Mouse (Mus musculus) hindbrain, postnatal 0 days (tissue): ENCODE measurements around the gene Pdia5. TPM values are rescaled to one million over a fixed set of nuclear protein-coding genes. Genes with fewer than 3 reads are reported as not detected.

Experiments used
- ATAC-seq: fragments of 200-750 bp; cut with Nextera tagmentation; 2 replicates; pipeline ENCODE4 v1.8.0; 2017; ENCODE audit warnings: mild to moderate bottlenecking, moderate TSS enrichment, moderate library complexity
- DNase-seq: peaks from one replicate; pipeline ENCODE4 v3.0.0-alpha.2; 2015; ENCODE audit warnings: low spot score
- H3K27ac ChIP-seq: fragments of 300-500 bp; sonication (generic); 2 replicates; pipeline ENCODE4 v1.5.1; 2014; ENCODE audit warnings: mild to moderate bottlenecking
- H3K27me3 ChIP-seq: fragments of 300-500 bp; sonication (generic); 2 replicates; pipeline ENCODE4 v1.6.1; 2014; ENCODE audit warnings: low read length, mixed read lengths; ENCODE audit not compliant: insufficient read depth
- H3K36me3 ChIP-seq: fragments of 300-500 bp; sonication (generic); 2 replicates; pipeline ENCODE4 v1.6.1; 2014; ENCODE audit warnings: low read length, mixed read lengths; ENCODE audit not compliant: insufficient read depth
- H3K4me1 ChIP-seq: fragments of 300-500 bp; sonication (generic); 2 replicates; pipeline ENCODE4 v1.6.1; 2014; ENCODE audit warnings: antibody characterized with exemption, low read length, mixed read lengths; ENCODE audit not compliant: insufficient read depth
- H3K4me2 ChIP-seq: fragments of 300-500 bp; sonication (generic); 2 replicates; pipeline ENCODE4 v1.6.1; 2014; ENCODE audit warnings: low read depth, mild to moderate bottlenecking, low read length, moderate library complexity, mixed read lengths
- H3K4me3 ChIP-seq: fragments of 300-500 bp; sonication (generic); 2 replicates; pipeline ENCODE4 v1.5.1; 2014; ENCODE audit warnings: low read length
- H3K9ac ChIP-seq: fragments of 300-500 bp; sonication (generic); replicated peaks from 2 replicates; pipeline ENCODE4 v1.6.1; 2014; ENCODE audit warnings: mild to moderate bottlenecking, low read length, moderate library complexity, mixed read lengths
- H3K9me3 ChIP-seq: fragments of 300-500 bp; sonication (generic); 2 replicates; pipeline ENCODE4 v1.6.1; 2016; ENCODE audit warnings: low read length, mixed read lengths
- CTCF ChIP-seq: IDR thresholded peaks from 2 replicates; pipeline ENCODE4 v1.5.1; 2016; ENCODE audit warnings: antibody characterized with exemption, control low read depth, low read depth
- WGBS: fragments of 180-500 bp; shearing (Covaris S2); extraction: QIAGEN DNeasy Blood & Tissue Kit; methylation state at CpG from one replicate; pipeline ENCODE4 v1.1.7; 2014; 5-methylcytosine and 5-hydroxymethylcytosine counted together
- polyA plus RNA-seq: library from polyadenylated mRNA; unstranded; fragments of >200 nt; fragmentation: Nextera tagmentation; extraction: Ambion mirVana; gene quantifications from 2 replicates; pipeline ENCODE4 v1.2.1, GENCODE M21; 2015
- total RNA-seq: library from RNA; depleted of rRNA; stranded (reverse); fragments of >200 nt; gene quantifications from 2 replicates; pipeline ENCODE4 v1.2.3, GENCODE M21; 2014

Pdia5 gene
- total and polyA plus RNA-seq, 2 experiments from 2014 or later, result 1.4 to 9.1 TPM

DNA sequence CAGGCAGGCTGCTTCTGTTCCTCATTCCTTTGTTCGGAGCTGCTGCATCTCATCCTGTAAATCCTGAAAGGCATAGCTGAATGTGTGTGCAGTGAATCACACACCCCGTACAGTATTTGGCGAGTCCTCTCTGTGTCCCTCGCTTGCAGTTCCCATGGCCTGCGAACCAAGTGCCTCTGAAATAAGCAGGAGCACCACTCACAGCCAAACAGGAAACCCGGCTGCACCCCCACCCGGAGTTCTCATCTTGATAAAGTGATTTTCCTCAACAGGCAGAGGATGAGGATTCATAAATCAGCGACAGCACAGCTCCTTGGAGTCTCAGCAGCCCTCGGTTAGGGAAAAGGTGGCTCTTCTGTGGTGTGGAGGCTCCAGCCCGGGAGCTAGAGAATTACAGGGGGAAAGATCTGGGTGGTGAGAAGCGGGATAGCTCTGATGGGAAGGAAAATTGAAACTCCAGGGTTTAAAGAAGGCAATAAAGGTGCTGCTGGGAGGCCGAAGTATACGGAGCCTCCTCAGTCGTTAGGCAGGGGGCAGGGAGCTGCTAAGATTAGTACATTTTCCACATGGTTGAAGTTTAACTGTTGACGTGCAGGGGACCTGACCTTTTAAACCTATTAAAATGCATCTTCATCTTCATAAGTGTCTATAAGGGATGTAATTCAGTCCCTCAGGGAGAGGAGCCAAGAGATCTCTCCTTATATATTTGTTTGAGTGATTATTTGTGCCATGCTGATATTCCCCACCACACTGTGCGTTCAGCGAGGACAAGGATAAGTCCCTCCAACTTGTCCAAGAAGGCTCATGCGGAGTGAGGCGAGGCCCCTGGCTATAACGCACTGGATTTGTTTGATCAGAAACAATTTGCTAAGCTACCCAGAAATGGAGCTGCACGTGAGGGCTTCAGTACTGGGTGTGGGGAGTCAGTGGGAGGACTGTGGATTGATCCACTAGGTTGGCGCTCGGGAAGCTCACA is 27.6 kb upstream of the Pdia5 start:
- no peak overlapping the region for H3K4me2 ChIP-seq
- no peaks in the 10 kb centered on the region for H3K36me3 ChIP-seq
- no peak overlapping the region for H3K27ac ChIP-seq
- no peak for ATAC-seq
- no peak overlapping the region for H3K9ac ChIP-seq
- no peak for TF ChIP-seq CTCF
- no peaks in the 10 kb centered on the region for H3K4me1 ChIP-seq
- H3K9me3 ChIP-seq, result no peaks in the 10 kb centered on the region
- no peaks in the 10 kb centered on the region for H3K27me3 ChIP-seq
- no peak overlapping the region for H3K4me3 ChIP-seq
- WGBS, result 58% methylated on average over 23 of the region's 23 CpGs
- no peak for DNase-seq

DNA sequence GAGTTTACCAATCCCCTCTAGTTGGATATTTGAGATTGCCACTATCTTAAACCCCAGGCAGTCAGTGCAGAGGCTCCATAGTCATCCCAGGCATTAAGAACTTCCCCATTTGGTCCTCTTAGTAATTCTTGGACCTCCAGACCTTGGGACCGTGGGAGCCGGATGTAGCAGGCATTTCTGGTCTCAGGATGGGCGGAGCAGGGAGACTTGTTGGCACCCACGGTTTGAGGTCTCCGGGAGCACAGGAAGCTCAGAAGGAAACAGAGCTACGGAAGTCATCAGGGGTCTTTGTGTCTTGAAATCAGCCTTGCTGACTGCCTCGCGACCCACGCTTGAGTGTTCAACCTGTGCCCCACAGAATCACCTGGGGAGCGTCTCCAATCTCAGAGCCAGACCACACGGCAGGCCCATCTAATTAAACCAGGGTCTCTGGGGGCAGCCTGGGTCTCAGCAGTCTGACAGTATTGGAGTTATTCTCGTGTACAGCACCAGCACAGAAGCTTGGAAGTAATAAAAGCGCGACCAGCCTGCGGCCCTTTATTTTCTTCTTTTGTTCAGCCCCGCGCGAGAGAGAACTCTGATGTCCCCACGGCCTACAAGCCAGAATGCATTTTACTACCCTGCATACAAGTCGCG is 25.4 kb upstream of the Pdia5 start:
- WGBS, result 40% methylated on average over 21 of the region's 21 CpGs

DNA sequence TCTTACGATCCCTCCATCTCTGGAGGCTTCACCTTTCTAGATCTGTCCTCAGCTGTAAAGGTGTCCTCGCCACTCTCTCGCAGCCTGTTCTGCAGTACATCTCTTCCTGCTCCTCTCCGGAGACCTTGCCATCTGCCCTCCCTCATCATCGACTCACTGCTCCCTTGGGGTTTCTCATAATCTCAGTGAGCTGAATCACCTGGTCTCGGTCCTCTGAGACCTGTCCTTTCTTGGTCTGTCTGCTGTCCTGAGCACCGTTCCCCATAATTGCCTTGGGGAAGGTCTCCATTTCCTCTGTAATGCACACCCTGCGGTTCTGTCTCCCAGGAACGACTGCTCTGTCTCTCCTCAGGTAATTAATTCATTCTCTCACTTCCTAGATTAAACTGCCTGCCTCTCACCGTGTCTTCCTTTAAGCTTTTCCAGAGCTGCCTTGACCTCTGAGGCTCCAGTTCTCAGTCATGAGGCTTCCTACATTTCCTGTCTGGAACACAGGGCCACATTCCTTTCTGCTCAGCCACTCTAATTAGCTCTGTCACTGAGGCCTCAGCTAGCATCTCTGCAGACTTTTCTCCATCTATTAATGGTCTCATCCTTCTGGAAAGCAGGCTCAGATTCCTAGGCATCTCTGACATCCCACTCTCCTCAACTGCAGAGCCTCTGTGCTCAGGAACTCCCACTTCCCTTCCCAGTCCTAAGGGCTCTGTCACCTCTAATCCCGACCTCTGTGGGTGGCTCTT is 18.8 kb upstream of the Pdia5 start:
- no peak for ATAC-seq
- DNase-seq, result no peak
- Histone ChIP-seq H3K9ac (no peak overlapping the region), H3K27me3 (no peaks in the 10 kb centered on the region), H3K4me1 (no peaks in the 10 kb centered on the region), H3K4me3 (no peak overlapping the region), H3K27ac (no peak overlapping the region), H3K4me2 (no peak overlapping the region), H3K36me3 (no peaks in the 10 kb centered on the region), H3K9me3 (no peaks in the 10 kb centered on the region)
- no peak for TF ChIP-seq CTCF
- WGBS, result 61% methylated on average over 11 of the region's 11 CpGs

More for the DNA sequence above, 25.4 kb upstream of the Pdia5 start:
- H3K4me1 ChIP-seq, result no peaks in the 10 kb centered on the region
- H3K9me3 ChIP-seq, result no peaks in the 10 kb centered on the region
- no peak overlapping the region for H3K27ac ChIP-seq
- no peak overlapping the region for H3K4me3 ChIP-seq
- H3K36me3 ChIP-seq, result no peaks in the 10 kb centered on the region
- no peak for TF ChIP-seq CTCF
- DNase-seq, result no peak
- H3K4me2 ChIP-seq, result no peak overlapping the region
- ATAC-seq, result no peak
- no peaks in the 10 kb centered on the region for H3K27me3 ChIP-seq
- H3K9ac ChIP-seq, result no peak overlapping the region

DNA sequence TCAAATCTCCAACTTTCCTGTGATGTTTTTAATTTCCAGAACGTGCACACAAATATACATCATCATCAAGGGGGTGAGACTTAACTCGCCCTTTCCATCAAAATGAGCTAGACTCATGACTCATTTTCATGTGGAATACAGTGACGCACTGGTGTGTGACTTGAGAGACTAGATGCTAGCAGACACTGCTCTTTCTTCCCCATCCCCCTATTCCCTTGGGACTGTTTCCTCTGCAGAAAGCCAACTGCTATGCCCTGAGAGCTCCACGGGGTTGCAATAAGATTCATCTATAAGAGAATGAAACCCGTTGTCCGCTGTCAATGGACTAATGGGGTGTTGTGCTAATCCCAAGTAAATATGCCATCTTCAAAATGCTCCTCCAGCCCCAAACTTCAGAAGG is 17.9 kb upstream of the Pdia5 start:
- Histone ChIP-seq H3K27ac (no peak overlapping the region), H3K9ac (no peak overlapping the region), H3K4me2 (no peak overlapping the region), H3K36me3 (no peaks in the 10 kb centered on the region), H3K4me3 (no peak overlapping the region), H3K4me1 (no peaks in the 10 kb centered on the region), H3K9me3 (no peaks in the 10 kb centered on the region), H3K27me3 (no peaks in the 10 kb centered on the region)
- no peak for TF ChIP-seq CTCF
- no peak for ATAC-seq
- WGBS, result 79% methylated on average over 6 of the region's 6 CpGs
- no peak for DNase-seq

DNA sequence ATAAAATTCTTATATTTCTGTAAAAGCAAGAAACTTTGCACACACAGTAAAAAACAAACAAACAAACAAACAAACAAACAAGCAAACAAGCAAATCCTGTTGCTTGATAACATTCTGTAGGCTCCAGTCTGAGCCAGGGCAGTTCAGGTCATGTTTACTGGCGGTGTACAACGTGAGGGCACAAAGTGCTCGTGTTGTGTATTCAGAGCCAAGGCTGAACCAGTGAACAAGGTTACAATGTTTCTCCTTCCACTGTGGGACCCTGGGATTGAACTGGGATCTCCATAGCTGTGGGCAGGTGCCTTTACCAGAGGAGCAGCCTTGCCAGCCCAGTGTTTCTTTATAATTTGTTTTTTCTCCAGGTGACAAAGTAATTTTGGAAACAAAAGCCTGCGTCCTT is 15.1 kb upstream of the Pdia5 start:
- DNase-seq, result no peak
- H3K36me3 ChIP-seq, result no peaks in the 10 kb centered on the region
- no peak overlapping the region for H3K4me2 ChIP-seq
- H3K27ac ChIP-seq, result no peak overlapping the region
- no peaks in the 10 kb centered on the region for H3K9me3 ChIP-seq
- no peaks in the 10 kb centered on the region for H3K27me3 ChIP-seq
- TF ChIP-seq CTCF, result no peak
- WGBS, result 81% methylated on average over 4 of the region's 4 CpGs
- H3K4me1 ChIP-seq, result no peaks in the 10 kb centered on the region
- H3K4me3 ChIP-seq, result no peak overlapping the region
- no peak for ATAC-seq
- no peak overlapping the region for H3K9ac ChIP-seq

DNA sequence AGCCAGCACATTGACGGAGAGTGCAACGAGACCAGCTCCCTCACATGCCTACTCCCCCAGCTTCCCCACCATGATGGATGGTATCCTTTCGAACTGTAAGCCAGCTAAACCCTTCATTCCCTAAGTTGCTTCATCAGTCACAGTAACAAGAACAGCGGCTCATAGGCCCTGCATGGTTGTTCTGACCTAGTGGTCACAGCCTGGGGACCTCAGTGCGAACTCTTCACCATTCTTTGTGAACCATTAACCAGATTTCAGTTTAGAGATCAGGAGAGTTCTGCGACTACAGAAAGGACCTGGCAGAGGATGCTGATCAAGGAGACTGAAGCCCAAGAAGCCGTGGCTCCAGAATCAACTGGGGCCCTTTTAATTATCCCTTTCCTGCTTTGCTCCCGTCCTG is 13.6 kb upstream of the Pdia5 start:
- WGBS, result 82% methylated on average over 8 of the region's 8 CpGs
- no peak for ATAC-seq
- no peaks in the 10 kb centered on the region for H3K27me3 ChIP-seq
- H3K9me3 ChIP-seq, result no peaks in the 10 kb centered on the region
- H3K36me3 ChIP-seq, result no peaks in the 10 kb centered on the region
- H3K4me1 ChIP-seq, result no peaks in the 10 kb centered on the region
- DNase-seq, result no peak
- no peak overlapping the region for H3K4me3 ChIP-seq
- H3K4me2 ChIP-seq, result no peak overlapping the region
- H3K27ac ChIP-seq, result no peak overlapping the region
- no peak for TF ChIP-seq CTCF
- no peak overlapping the region for H3K9ac ChIP-seq
